Mouse (Mus musculus) small intestine, adult 2 months (tissue): ENCODE data around the gene Primpol.

Experiments used
- CTCF ChIP-seq: fragments of 200-500 bp; IDR thresholded peaks from 2 replicates; pipeline ENCODE4 v1.5.1; 2012; ENCODE audit warnings: low read depth, mild to moderate bottlenecking, control low read depth, inconsistent platforms, low read length, moderate library complexity, mixed read lengths; ENCODE audit not compliant: insufficient replicate concordance, insufficient read length; ENCODE audit errors: extremely low read depth
- POLR2A ChIP-seq: fragments of 200-500 bp; IDR thresholded peaks from 2 replicates; pipeline ENCODE4 v1.6.1; 2012; ENCODE audit warnings: low read depth, mild to moderate bottlenecking, control low read depth, inconsistent platforms, low read length, moderate library complexity

GRCm38 (mm10) chr8:46530541-46530940 is 86.5 kb downstream of the Primpol start:
- TF ChIP-seq POLR2A (no peak), CTCF (no peak)
